Mouse (Mus musculus) neutrophil, adult 5-6 weeks (primary cell): ENCODE measurements around the gene Rgl2. TPM values are rescaled to one million over a fixed set of nuclear protein-coding genes. Genes with fewer than 3 reads are reported as not detected.
A peak's percentile ranks its signal among the peaks of the same experiment; 100 is the strongest.
"Not testable (repeated sequence)": the region's sequence is repeated elsewhere in the genome, so short reads cannot be mapped to it uniquely, and the experiment has no call there.

Source experiments
- ATAC-seq: fragments of 151-379, 151-347 bp; 2 replicates; pipeline ENCODE4 v1.8.0; 2017; ENCODE audit warnings: mild to moderate bottlenecking, moderate TSS enrichment; ENCODE audit not compliant: insufficient number of reproducible peaks, poor library complexity, low FRiP score, severe bottlenecking; ENCODE audit errors: extremely low read depth
- total RNA-seq: library from RNA; stranded (forward); fragments of 200-1000 nt; gene quantifications from 2 replicates; pipeline ENCODE4 v1.2.3, GENCODE M21; 2017

Rgl2 gene
- total RNA-seq, result 146 and 180 TPM in 2 replicates

GRCm38 (mm10) chr17:33929371-33930279 lies at the start of gene Rgl2:
Rgl2 (plus strand) TSS chr17:33929543.
- peak; percentile 55 for ATAC-seq

- ATAC-seq, result not testable (repeated sequence)
Observed at GRCm38 (mm10) chr17:33884320-33884719, 45.0 kb upstream of the Rgl2 start.

- not testable (repeated sequence) for ATAC-seq
Observed at GRCm38 (mm10) chr17:33887802-33888201, 41.5 kb upstream of the Rgl2 start.

- ATAC-seq, result not testable (repeated sequence)
Observed at GRCm38 (mm10) chr17:33888230-33888629, 41.1 kb upstream of the Rgl2 start.

- not testable (repeated sequence) for ATAC-seq
Observed at GRCm38 (mm10) chr17:33889941-33890532, 39.3 kb upstream of the Rgl2 start.

- peak; percentile 98 for ATAC-seq
Observed at GRCm38 (mm10) chr17:33890533-33891059, 38.7 kb upstream of the Rgl2 start, which contains the start of gene Kifc1. Kifc1 (minus strand) TSS chr17:33890661.

- no peak for ATAC-seq
Observed at GRCm38 (mm10) chr17:33891357-33891756, 38.0 kb upstream of the Rgl2 start.

GRCm38 (mm10) chr17:33891892-33892291 lies 37.5 kb upstream of the Rgl2 start:
- not testable (repeated sequence) for ATAC-seq

GRCm38 (mm10) chr17:33892429-33892828 lies 36.9 kb upstream of the Rgl2 start:
- ATAC-seq, result no peak

GRCm38 (mm10) chr17:33893011-33893410 lies 36.3 kb upstream of the Rgl2 start:
- not testable (repeated sequence) for ATAC-seq

GRCm38 (mm10) chr17:33897114-33897794 lies 32.1 kb upstream of the Rgl2 start:
- peak; percentile 64 for ATAC-seq

GRCm38 (mm10) chr17:33898193-33898592 lies 31.1 kb upstream of the Rgl2 start:
- not testable (repeated sequence) for ATAC-seq

- no peak for ATAC-seq
Observed at GRCm38 (mm10) chr17:33899642-33900041, 29.7 kb upstream of the Rgl2 start.

GRCm38 (mm10) chr17:33900281-33900988 lies 28.9 kb upstream of the Rgl2 start:
- ATAC-seq, result no peak

GRCm38 (mm10) chr17:33900989-33901314 lies 28.4 kb upstream of the Rgl2 start:
- no peak for ATAC-seq

GRCm38 (mm10) chr17:33901653-33902052 lies 27.7 kb upstream of the Rgl2 start:
- ATAC-seq, result no peak

GRCm38 (mm10) chr17:33902079-33902478 lies 27.3 kb upstream of the Rgl2 start:
- ATAC-seq, result no peak

- ATAC-seq, result no peak
Observed at GRCm38 (mm10) chr17:33902491-33902890, 26.9 kb upstream of the Rgl2 start.
